Mouse (Mus musculus): Measurements from ENCODE around the gene Vwc2l. TPM values are rescaled to one million over a fixed set of nuclear protein-coding genes. Genes with fewer than 3 reads are reported as not detected.

Vwc2l gene
- polyA plus RNA-seq (2015; fragmentation: Nextera tagmentation; extraction: Ambion mirVana): 0.04 TPM in 1 of 2 replicates, not detected in the other

- H3K27ac ChIP-seq (replicated peaks): no peak within 1 kb of the TSS
- H3K9ac ChIP-seq: no peak within 1 kb of the TSS
- H3K9me3 ChIP-seq: no peaks in the 10 kb centered on the region
- WGBS: 11% methylated on average over 13 of the region's 13 CpGs
- H3K27me3 ChIP-seq (replicated peaks): peaks cover 7% of the 10 kb centered on the region
- H3K4me2 ChIP-seq: no peak within 1 kb of the TSS
- H3K4me3 ChIP-seq: no peak within 1 kb of the TSS
- no peaks in the 10 kb centered on the region for H3K4me1 ChIP-seq
- ATAC-seq (ENCODE audit: extremely low read depth, insufficient number of reproducible peaks, low FRiP score, low TSS enrichment): no peak; the same call in 1 of the 2 replicates
- no peaks in the 10 kb centered on the region for H3K36me3 ChIP-seq
Measured at GRCm38 (mm10) chr1:70725655-70726066, at the start of gene Vwc2l. Vwc2l (plus strand) TSS chr1:70725715.

DNA sequence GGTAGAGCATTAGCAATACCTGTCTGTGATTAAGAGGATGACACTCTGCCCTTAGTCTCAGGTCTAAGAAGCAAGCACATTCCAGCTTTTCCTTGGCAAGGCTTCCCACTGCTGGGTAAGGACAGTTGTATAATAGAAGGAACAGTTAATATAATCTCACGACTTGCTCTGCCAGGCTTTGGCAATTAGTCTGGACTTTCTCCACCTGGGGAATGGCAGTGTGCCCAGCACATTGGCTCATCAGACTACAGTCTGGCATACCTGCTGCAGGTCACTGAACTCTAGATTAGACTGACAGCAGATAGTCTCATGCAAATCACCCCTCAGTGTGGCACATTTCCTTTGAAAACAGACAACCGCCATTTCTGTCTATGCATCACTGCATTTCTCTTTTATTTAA is 33.0 kb upstream of the Vwc2l start:
- Histone ChIP-seq H3K36me3 (no peaks in the 10 kb centered on the region), H3K4me2 (no peak overlapping the region), H3K27ac (replicated peaks) (no peak overlapping the region), H3K4me1 (no peaks in the 10 kb centered on the region), H3K4me3 (no peak overlapping the region), H3K9ac (no peak overlapping the region), H3K9me3 (no peaks in the 10 kb centered on the region), H3K27me3 (replicated peaks) (no peaks in the 10 kb centered on the region)
- no peak for ATAC-seq (ENCODE audit: extremely low read depth, insufficient number of reproducible peaks, low FRiP score, low TSS enrichment)
- 75% methylated on average over 2 of the region's 2 CpGs for WGBS

- Histone ChIP-seq H3K9me3 (no peaks in the 10 kb centered on the region), H3K36me3 (no peaks in the 10 kb centered on the region), H3K27ac (replicated peaks) (no peak overlapping the region), H3K4me1 (peaks cover 15% of the 10 kb centered on the region), H3K9ac (no peak overlapping the region), H3K4me2 (no peak overlapping the region), H3K4me3 (no peak overlapping the region), H3K27me3 (replicated peaks) (no peaks in the 10 kb centered on the region)
- ATAC-seq (ENCODE audit: extremely low read depth, insufficient number of reproducible peaks, low FRiP score, low TSS enrichment): no peak
- 71% methylated on average over 5 of the region's 5 CpGs for WGBS
Measured at GRCm38 (mm10) chr1:70700270-70700669, 25.2 kb upstream of the Vwc2l start.

DNA sequence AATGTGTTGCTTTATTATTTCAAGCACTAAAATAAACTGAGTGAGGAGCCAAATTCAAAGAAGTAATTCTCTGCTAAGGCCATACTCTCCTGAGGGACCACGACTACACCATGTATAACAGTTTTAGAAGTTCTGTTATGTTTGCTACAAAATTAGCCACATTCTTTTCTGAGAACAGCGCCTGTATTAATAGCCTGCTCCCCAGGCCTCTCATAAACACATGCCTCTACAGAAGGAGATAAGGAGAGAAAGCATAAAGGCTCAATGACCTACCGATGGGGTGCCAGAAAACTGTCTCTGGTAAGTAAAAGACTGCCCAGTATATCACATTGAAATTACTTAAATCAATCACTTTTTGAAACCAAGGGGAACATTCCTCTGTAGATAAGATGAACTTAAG is 21.6 kb upstream of the Vwc2l start:
- Histone ChIP-seq H3K9me3 (no peaks in the 10 kb centered on the region), H3K27me3 (replicated peaks) (no peaks in the 10 kb centered on the region), H3K9ac (no peak overlapping the region), H3K27ac (replicated peaks) (peak overlapping the region; percentile 59; the same call in 1 of the 2 replicates), H3K4me1 (peaks cover 15% of the 10 kb centered on the region), H3K36me3 (no peaks in the 10 kb centered on the region), H3K4me2 (no peak overlapping the region), H3K4me3 (no peak overlapping the region)
- WGBS: 31% methylated on average over 3 of the region's 3 CpGs
- ATAC-seq (ENCODE audit: extremely low read depth, insufficient number of reproducible peaks, low FRiP score, low TSS enrichment): no peak; the same call in 1 of the 2 replicates

DNA sequence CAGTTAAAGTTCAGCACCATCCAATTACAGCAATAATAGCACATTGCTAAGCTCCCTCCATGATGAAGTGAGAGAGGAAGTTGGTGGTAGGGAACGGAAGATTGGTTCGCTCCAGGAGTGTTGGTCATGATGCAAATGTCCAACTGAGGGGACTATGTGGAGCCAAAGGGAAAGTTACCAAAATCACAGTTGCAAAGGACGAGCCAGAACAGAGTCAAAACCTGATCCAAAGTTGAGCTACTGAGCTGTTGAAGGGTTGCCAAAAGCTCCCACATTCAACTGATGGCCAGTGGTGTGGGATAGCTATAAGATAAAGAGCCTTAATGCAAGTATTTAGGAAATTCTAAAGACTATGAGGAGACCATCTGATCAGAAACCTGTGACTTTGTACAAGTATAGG is 19.7 kb upstream of the Vwc2l start:
- no peaks in the 10 kb centered on the region for H3K36me3 ChIP-seq
- 73% methylated on average over 3 of the region's 3 CpGs for WGBS
- peaks cover 15% of the 10 kb centered on the region for H3K4me1 ChIP-seq
- no peak overlapping the region for H3K4me2 ChIP-seq
- no peak overlapping the region for H3K4me3 ChIP-seq
- no peak for ATAC-seq (ENCODE audit: extremely low read depth, insufficient number of reproducible peaks, low FRiP score, low TSS enrichment)
- H3K27me3 ChIP-seq (replicated peaks): no peaks in the 10 kb centered on the region
- H3K27ac ChIP-seq (replicated peaks): no peak overlapping the region
- H3K9me3 ChIP-seq: no peaks in the 10 kb centered on the region
- H3K9ac ChIP-seq: no peak overlapping the region

GRCm38 (mm10) chr1:70725045-70725444 is 470 bp upstream of the Vwc2l start:
- H3K4me3 ChIP-seq: no peak overlapping the region
- no peaks in the 10 kb centered on the region for H3K4me1 ChIP-seq
- peaks cover 7% of the 10 kb centered on the region for H3K27me3 ChIP-seq (replicated peaks)
- no peaks in the 10 kb centered on the region for H3K36me3 ChIP-seq
- no peak overlapping the region for H3K4me2 ChIP-seq
- H3K27ac ChIP-seq (replicated peaks): no peak overlapping the region
- WGBS: 56% methylated on average over 5 of the region's 5 CpGs
- H3K9me3 ChIP-seq: no peaks in the 10 kb centered on the region
- H3K9ac ChIP-seq: no peak overlapping the region
- no peak for ATAC-seq (ENCODE audit: extremely low read depth, insufficient number of reproducible peaks, low FRiP score, low TSS enrichment)

DNA sequence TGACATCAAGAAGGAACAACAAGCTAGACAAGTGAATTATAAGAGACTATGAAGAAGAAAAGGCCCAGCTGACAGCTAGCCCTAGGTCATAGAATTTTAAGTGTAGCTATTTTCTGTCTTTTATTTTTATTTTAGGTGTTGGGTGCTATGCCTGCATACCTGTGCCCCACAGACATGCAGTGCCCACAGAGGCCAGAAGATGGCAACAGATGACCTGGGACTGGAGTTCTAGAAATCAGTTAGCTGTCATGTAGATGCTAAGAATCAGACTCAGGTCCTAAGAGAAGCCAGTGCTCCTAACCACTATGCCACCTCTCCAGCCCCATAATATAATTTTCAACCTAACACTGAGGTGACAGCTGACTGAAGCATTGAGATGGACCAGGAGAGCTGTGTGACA is 61.6 kb downstream of the Vwc2l start:
- Histone ChIP-seq H3K9me3 (no peaks in the 10 kb centered on the region), H3K4me1 (no peaks in the 10 kb centered on the region), H3K4me2 (no peak overlapping the region), H3K27ac (replicated peaks) (no peak overlapping the region), H3K27me3 (replicated peaks) (no peaks in the 10 kb centered on the region), H3K9ac (no peak overlapping the region), H3K4me3 (no peak overlapping the region), H3K36me3 (no peaks in the 10 kb centered on the region)
- no peak for ATAC-seq (ENCODE audit: extremely low read depth, insufficient number of reproducible peaks, low FRiP score, low TSS enrichment)

GRCm38 (mm10) chr1:70791636-70792035 is 66.1 kb downstream of the Vwc2l start:
- whole genome bisulfite sequencing: 88% methylated on average over 5 of the region's 5 CpGs
- Histone ChIP-seq H3K4me3 (no peak overlapping the region), H3K4me1 (no peaks in the 10 kb centered on the region), H3K4me2 (no peak overlapping the region), H3K9ac (no peak overlapping the region), H3K27me3 (replicated peaks) (no peaks in the 10 kb centered on the region), H3K27ac (replicated peaks) (no peak overlapping the region), H3K36me3 (no peaks in the 10 kb centered on the region), H3K9me3 (no peaks in the 10 kb centered on the region)
- ATAC-seq (ENCODE audit: extremely low read depth, insufficient number of reproducible peaks, low FRiP score, low TSS enrichment): no peak

GRCm38 (mm10) chr1:70795094-70795493 is 69.6 kb downstream of the Vwc2l start:
- no peak overlapping the region for H3K27ac ChIP-seq (replicated peaks)
- H3K4me1 ChIP-seq: no peaks in the 10 kb centered on the region
- H3K9ac ChIP-seq: no peak overlapping the region
- WGBS: 72% methylated on average over 4 of the region's 4 CpGs
- H3K27me3 ChIP-seq (replicated peaks): no peaks in the 10 kb centered on the region
- H3K9me3 ChIP-seq: no peaks in the 10 kb centered on the region
- no peaks in the 10 kb centered on the region for H3K36me3 ChIP-seq
- no peak overlapping the region for H3K4me3 ChIP-seq
- H3K4me2 ChIP-seq: no peak overlapping the region
- no peak for ATAC-seq (ENCODE audit: extremely low read depth, insufficient number of reproducible peaks, low FRiP score, low TSS enrichment)

- Histone ChIP-seq H3K27me3 (replicated peaks) (no peaks in the 10 kb centered on the region), H3K9me3 (no peaks in the 10 kb centered on the region), H3K4me2 (no peak overlapping the region), H3K4me1 (peaks cover 11% of the 10 kb centered on the region), H3K36me3 (no peaks in the 10 kb centered on the region), H3K9ac (no peak overlapping the region), H3K27ac (replicated peaks) (no peak overlapping the region), H3K4me3 (no peak overlapping the region)
- no peak for ATAC-seq (ENCODE audit: extremely low read depth, insufficient number of reproducible peaks, low FRiP score, low TSS enrichment)
- WGBS: 59% methylated on average over 3 of the region's 3 CpGs
Measured at GRCm38 (mm10) chr1:70803401-70803800, 77.9 kb downstream of the Vwc2l start.

GRCm38 (mm10) chr1:70823111-70823510 is 97.6 kb downstream of the Vwc2l start:
- Histone ChIP-seq H3K4me2 (no peak overlapping the region), H3K4me1 (no peaks in the 10 kb centered on the region), H3K9ac (no peak overlapping the region), H3K27me3 (replicated peaks) (no peaks in the 10 kb centered on the region), H3K4me3 (no peak overlapping the region), H3K9me3 (no peaks in the 10 kb centered on the region), H3K36me3 (no peaks in the 10 kb centered on the region), H3K27ac (replicated peaks) (no peak overlapping the region)
- ATAC-seq (ENCODE audit: extremely low read depth, insufficient number of reproducible peaks, low FRiP score, low TSS enrichment): no peak
- 42% methylated on average over 2 of the region's 2 CpGs for WGBS

- Histone ChIP-seq H3K27me3 (replicated peaks) (no peaks in the 10 kb centered on the region), H3K9ac (no peak overlapping the region), H3K9me3 (no peaks in the 10 kb centered on the region), H3K4me3 (no peak overlapping the region), H3K27ac (replicated peaks) (no peak overlapping the region), H3K36me3 (no peaks in the 10 kb centered on the region), H3K4me2 (no peak overlapping the region), H3K4me1 (no peaks in the 10 kb centered on the region)
- 58% methylated on average over 3 of the region's 3 CpGs for WGBS
- ATAC-seq (ENCODE audit: extremely low read depth, insufficient number of reproducible peaks, low FRiP score, low TSS enrichment): no peak
Measured at GRCm38 (mm10) chr1:70833262-70833661, 107.7 kb downstream of the Vwc2l start.
